Mouse (Mus musculus) ovary, postnatal 36 days (tissue): ENCODE measurements around the gene Dennd2a.

Source experiments
- DNase-seq: peaks from one replicate; pipeline ENCODE4 v3.0.0; 2022; ENCODE audit warnings: low spot score, mixed read lengths

The Dennd2a gene

DNA sequence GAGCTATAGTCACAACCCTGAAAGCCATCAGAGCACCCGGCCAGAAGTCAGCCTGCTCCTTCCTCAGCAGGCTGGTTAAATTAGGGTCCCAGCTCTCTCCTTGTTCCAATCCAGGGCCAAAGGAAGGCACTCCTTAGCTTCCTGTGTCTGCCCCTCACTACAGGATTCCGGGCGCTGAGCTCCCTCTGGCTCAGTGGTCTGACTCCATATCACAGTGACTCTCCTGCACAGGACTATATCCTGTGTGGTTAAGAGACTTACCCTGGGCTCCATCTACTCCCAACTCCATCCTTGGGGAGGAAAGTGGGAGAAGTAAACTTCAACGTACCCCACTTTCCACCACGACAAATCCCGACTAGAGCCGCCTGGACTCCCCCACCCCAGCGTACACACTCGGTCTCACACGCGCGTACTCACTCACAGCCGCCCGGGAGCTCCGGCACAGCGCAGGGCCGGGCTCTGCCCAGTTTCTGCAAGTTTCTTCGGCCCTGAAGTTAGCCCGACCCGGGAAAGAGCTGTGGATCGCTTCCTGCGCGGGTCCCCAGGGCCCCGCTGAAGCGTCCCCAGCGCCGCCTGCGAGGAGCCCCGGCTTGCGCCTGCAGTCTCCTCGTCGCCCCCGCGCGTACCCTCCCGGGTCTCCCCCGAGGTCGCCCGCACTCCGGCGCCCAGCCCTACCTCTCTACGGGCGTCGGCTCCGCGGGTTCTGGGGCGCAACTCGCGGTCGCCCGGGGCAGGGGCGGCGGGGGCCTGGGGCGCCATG, 587 bp downstream of the Dennd2a start:
- peak; percentile 61 for DNase-seq

DNA sequence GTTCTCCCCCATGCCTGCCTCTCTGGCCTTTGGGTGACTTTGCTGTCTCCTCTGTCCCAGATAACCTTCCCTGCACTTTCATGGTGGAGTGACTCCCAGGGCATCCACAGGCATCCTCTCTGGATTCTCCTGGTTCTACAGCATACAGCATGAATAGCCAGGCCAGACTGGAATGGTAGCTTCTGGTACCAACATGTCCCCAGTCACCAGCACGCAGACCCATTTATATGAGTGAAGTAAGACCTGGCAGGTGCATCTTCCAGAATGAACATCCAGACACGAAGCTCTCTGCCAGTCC, 2.1 kb downstream of the Dennd2a start:
- DNase-seq = no peak

DNA sequence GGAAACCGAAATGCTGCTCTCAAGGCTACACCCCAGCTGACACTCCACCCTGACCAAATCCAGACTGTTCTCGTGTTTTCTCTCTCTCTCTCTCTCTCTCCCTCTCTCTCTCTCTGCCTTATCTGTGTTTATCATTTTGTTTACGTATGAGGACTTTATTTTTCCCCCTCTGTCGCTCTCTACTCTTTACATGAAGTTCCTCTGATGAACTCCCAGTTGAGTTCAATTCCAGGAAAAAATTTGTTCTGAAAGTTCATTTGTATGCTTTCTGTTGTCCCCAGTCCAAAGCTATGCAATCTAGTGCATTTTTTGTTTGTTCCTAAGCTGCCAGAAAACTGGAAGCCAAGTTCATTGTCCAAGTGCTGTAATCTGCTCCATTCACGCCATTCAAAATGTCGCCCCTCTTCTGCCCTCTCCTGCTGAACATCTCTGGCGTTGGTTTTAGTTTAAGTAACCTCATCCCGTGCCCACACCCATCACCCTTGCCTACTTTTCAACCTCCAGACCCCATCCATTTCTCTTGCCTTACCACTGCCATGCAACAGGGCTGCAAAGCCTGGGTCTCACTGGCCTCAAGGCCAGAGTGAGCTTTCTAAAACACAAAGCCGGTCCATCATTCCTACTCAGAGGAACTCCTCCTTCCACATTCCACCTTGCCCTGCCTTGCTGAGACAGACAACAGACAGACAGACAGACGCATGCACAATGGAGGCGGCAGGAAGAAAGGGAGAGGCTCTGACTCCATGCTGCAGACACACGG, 2.6 kb downstream of the Dennd2a start:
- DNase-seq = no peak

DNA sequence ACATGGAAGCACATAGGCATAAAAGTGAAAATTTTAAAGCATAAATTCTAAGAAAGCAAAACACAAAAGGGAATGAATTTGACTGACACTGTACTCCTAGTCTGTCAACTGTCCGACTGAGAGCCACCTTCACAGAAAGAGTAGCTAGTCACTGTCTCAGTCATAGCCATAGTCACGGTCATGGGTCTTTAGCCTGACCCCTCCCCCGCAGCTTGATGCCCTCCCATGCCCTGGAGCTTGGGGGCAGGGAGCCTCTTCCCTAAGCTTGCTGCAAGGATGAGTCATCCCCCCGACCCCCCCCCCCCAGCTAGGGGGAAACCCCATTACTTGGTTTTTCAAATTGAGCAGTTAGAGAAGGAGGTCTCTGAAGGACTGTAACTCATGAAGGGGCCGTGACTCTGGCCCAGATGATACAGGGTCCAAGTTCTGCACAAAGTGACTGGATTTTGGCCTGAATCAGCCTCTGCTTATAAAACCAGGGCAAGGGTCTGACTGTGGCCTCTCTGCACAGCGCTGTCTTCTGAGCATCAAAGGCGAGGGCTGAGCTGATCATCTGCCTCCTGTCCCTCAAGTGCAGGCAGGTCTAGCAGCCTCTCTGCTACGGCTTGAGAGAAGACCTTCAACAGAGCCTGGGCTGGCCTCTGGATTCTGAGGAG, 5.6 kb downstream of the Dennd2a start:
- no peak for DNase-seq

DNA sequence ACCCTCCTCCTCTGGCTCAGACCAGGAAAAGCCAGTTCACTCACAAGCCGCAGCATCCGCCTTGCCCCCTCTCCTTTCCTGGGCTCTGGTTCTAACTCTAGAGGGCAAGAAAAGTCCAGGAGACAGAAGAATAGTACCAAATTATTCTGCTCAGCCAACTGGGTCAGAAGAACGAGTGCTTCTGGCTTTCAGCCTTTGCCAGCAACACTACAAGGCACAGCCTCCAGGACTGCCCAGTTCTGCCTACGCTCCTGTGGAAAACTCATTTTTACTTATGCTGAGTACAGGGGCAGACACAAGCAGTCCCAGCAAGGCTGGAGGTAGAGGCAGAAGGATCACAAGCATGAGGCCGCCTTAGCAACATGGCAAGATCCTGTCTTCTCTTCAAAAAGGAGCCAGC, 9.6 kb downstream of the Dennd2a start:
- no peak for DNase-seq

DNA sequence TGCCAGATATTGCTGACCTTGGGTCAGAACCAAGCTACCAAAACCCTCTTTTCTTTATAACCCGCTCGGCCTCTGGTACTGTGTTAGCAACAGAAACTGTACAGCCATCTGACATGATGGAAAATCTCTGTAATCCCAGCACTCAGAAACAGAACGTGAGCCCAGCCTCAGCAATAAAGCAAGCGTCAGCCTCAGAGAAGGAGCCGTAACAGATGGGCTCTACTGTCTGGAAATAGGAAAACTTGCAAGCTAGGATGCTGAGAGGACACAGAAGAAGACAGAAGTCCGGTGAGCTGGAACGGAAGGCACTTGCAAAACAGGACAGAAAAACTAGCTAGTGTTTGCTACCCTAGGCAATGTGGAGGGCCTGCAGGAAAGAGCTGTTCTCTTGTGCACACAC, 12.2 kb downstream of the Dennd2a start:
- DNase-seq = no peak

DNA sequence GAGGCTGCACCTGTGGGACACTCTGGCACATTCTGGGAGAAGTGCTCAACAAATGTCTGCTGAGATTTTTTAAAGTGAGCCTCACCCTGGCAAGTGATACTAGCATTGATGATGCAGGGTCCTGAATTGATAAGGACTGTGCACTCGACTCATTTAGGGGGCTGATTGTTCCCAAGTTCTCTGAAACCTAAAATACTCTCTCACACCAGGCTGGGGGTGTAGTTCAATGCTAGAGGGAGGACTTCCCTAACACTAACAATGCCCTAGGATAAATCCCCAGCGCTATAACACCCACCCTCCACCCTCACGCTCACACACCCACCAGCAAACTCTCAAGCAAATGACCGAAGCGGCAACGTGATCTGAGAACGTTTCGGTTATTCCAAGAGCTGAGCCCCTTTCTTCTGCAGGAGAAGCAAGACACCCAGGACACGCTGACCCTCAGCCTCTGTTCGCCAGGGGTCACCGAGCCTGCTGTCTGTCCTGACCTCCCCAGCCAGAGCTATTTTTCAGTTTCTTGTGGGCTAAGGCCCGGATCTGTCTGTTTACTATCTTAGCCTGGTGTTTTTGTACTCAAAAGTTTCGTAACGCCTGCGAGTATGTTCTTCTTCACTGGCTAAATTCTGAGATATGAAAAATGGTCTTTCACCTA, 13.8 kb downstream of the Dennd2a start:
- DNase-seq = peak; percentile 56

DNA sequence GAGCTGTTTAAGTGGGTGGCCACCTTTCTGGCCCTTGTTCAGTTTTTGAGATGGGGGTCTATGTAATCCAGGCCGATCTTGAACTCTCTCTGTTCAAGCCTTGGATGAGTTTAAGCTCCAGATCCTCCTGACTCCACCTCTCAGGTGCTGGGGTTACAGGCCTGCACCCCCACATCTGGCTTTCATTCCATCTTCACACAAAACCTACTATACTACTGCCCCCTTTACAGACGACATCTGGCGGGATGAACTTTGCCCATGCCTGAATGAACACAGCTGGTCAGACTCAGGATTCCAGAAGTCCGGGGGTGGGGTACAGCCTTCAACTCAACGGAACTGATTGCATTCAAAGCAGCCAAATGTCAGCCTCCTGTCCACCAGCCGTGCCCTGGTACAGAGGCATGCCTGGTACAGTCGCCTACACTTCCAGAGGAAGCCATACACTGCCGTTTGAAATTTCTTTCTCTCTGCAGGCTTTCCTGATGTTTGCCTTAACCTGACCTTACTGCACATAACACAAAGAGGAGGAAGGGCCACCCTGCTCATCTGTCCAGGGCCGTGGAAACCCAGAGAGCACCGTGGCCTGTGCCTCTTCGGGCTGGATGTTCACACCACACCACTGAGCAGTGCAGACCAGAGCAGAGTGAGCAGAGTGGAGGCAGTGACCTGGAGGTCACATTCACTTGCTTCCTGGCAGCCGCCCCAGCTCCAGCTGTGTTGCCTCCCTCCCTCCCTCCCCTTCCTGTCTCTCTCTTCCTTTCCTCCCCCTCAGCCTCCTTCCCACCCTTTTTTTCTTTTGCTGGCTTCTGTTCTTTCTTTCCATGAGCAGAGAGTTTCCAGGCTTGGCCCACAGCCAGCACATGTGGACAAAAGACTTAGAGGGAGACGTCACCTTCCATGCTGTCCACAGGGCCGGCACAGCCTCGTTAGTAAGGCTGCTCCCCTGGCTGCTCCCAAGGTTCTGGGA, 14.8 kb downstream of the Dennd2a start:
- DNase-seq = peak; percentile 72

DNA sequence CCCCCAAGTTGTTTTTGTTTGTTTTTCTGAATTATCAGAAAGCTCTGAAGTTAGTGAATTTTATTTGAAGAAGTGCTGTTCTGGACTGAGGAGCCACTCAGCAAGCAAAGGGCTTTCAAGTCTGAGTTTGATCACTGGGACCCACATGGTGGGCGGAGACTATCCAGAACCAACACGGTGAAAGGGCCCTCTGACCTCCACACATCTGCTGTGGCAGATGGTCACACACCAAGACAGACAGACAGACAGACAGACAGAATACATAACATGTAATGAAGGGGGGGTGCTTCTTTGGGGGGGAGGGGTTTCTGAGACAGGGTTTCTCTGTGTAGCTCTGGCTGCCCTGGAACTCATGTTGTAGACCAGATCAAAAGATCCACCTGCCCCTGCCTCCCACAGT, 17.1 kb downstream of the Dennd2a start:
- no peak for DNase-seq

DNA sequence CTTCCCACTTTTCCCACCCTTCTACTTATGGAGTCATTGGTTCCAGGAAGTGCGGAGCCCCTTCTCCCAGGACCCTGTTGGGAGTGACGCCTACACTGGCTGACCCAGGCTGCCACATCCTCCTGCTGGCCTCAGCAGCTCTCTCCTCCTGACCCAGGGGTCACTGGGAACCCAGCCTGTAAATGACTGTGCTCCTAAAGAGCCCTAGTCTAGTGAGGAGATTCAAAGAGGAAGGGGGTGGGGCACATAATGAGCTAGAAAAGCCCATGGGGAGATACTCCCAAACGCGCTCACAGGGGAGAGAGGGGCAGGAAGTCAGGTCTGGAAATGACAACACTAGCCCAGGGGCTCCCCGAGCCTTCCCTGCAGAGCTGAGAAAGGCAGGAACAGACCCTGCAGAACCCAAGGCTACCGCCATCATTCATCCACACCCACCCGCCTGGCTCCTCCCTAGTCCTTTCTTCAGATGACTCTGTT, 17.9 kb downstream of the Dennd2a start:
- no peak for DNase-seq

DNA sequence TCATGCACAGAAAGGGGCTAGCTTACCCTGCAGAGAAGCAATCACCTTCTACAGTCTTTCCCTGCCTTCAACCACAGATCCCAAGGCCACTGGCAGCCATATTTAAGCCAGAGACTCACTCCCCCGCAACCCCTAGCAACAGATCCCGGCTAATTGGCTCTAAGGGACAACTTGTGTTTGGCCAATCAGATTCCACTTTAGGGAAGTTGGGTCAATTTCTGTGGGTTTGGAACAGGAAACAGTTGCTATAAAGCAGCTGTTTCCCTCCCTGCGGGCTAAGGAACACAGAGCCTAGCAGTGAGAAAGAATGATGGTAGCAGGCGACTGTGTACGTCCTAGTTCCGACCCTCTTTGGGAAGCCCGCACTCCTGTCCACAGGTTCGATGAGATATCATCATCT, 19.4 kb downstream of the Dennd2a start:
- no peak for DNase-seq

DNA sequence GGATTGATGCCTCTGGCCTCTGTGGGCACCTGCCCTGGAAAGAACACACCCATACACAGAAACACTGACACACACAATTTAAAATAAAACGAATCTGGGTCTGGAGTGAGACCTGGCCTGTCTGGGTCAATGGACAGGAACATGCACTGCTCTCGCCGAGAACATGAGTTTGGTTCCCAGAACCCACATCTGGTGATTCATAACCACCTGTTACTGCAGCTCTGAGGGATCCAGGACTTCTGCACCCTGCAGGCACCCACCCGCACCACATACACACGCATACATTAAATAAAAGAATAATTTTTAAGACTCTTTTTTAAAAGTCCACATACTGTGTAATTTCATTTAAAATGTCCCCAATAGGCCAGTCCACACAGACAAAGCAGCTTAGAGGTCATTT, 20.4 kb downstream of the Dennd2a start:
- no peak for DNase-seq

DNA sequence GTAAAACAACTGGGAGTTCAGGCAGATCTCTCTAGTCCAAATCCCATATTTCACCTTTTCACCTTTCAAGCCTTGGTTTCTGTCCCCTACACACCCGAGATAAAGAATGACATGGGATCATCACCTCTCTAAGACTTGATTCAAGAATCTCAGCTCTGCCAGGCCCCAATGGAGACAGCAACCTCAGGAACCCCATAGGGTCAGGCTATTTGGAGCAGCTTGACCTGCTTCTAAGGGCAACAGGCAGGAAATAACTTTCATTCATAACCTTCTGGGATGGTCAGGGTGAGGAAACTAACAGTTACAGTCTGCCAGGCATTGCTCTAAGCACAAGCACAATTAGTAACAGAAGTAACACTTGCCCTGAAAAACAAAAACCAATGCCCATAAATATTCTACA, 21.0 kb downstream of the Dennd2a start:
- no peak for DNase-seq

DNA sequence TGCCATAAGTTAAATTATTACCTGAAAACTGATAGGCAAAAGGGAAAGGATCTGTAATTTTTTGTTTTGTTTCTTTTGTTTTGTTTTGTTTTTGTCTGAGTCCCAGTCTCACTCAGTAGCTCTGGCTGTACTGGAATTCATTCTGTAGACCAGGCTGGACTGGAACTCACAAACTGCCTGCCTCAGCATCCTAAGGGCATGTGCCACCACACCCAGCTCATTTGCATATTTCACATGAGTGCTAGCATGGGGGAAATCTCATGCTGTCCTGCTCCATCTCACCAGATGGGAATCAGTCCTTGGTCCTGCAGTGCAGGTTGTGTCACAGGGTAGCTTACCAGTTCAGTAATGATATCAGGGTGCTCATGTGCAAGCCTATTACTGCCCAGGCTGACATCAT, 22.7 kb downstream of the Dennd2a start:
- DNase-seq = no peak

DNA sequence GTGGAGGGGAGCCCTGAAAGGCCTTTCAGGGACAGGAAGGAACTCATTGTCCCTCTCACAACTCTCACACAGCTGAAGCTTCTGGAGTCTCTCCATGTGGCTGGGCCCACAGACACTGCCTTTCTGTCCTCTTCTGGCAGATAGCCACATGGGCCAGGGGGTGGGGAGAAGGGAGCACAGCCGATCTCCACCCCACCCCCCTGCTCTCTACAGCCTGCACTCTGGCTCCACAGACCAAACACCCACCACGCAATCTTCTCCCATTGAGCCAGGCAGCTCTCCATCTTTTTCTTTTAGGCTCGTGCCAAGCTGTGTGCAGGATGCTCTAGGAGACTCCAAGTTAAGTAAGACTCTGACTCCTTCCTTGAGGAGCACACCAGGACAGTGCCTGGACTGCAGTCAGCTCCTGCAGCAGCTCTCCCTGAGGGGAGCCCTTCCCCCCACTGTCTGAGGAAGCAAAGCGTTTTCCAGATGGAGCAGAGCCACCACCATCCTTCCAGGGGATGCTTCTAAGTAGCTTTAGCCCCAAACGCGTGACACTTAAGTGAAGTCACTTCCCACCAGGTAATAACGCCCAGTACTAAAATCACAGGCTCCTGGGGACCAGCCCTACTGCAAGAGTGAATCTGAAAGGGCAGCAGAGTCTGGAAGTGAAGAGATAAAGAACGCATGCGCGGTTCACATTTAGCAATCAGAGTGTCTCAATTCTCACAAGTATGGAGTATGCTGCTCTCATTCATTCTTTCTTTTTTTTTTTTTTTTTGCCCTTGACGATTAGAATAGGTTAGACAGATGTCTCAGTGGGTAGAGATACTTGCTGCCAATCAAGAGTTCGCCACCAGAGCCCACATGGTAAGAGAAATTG, 28.8 kb downstream of the Dennd2a start:
- peak; percentile 50 for DNase-seq

DNA sequence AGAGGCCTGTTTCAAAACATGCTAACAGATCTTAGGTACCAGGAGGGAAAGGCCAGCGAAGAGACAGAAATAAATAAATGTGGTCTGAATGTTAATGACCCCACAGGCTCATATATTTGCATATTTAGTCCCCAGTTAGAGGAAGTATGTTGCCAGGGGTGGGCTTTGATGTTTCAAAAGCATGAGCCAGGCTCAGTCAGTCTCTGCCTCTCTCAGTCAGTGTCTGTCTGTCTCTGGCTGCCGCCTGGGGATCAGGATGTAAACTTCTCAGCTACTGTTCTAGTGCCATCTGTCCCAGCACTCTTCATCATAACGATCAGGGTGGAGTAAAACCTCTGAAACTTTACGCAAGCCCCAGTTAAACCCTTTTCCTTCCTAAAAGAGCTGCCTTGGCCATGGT, 29.9 kb downstream of the Dennd2a start:
- no peak for DNase-seq

DNA sequence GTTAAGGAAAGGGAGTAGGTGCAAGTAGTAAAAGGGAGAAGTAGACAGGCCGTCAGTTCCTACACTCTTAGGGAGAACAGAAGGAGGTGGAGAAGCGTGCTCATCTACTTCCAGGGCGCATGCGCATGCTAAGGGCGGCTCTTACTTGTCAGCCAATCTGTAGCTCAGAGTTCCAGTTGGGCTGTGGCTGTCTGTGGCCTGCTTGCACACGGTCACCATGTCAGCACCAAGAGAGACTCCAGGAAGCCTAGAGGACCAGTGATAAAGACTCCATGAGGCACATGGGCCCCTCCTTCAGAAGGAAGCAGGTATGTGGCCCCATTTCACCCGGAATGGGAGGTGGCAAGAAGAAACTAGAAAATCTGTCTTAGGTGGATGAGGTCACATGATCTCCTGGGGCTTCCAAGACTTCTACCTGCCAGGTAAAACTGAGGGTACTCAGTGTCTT, 30.3 kb downstream of the Dennd2a start:
- no peak for DNase-seq

DNA sequence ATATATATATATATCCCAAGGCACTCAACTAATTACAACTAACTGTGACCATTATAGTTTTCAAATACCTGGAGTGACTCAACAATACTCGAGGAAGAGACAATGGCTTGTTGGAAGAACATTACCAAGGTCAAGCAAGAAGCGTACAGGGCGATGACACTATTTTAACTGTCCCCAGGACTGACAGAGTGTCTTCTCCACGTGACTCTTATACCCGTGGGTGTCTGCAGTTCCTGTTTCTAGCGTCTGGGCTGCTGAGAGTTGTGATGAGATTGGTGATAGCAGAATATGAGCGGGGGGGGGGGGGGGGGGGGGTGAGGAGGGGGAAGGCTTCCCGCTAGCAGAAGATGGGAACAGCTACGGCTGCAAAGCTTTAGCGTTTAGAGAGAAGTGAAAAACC, 30.9 kb downstream of the Dennd2a start:
- DNase-seq = no peak

DNA sequence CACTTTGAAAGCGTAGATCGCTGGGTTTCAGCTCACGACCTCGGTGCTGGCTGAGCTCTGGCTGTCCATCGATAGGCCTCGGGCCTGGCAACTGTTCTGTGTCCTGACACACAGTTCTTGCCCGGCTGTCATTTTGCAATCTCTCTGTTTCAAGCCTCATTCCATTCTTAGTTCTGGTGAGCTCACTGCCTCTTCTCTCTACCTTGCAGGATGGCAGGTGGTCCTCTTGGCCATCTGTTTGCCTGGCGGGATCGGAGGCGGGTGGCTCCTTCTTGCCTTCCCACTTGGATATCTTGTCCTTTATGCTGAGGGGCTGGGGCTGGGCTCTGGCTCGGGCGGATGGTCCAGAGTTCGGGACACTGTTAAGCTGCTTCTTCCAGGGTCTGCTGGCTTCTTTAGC, 34.5 kb downstream of the Dennd2a start:
- no peak for DNase-seq

DNA sequence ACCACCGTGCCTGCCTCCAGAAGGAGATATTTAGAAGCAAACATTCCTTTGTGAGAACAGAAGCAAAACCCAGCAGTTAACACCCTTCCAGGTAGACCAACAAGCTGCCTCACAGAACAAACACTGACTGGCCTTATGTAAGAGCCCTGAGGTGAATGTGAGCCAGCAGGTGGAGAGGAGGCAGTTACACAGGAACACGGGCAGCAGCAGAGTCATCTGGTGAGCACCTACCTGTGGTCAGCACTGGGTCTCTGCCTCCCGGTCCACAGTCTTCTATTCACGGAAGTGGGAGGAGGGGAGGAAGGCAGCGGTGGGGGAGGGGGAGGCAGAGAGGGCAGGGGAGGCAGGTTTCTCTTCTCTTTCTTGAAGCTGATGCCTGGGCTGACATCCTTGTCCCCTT, 35.2 kb downstream of the Dennd2a start:
- DNase-seq = no peak

DNA sequence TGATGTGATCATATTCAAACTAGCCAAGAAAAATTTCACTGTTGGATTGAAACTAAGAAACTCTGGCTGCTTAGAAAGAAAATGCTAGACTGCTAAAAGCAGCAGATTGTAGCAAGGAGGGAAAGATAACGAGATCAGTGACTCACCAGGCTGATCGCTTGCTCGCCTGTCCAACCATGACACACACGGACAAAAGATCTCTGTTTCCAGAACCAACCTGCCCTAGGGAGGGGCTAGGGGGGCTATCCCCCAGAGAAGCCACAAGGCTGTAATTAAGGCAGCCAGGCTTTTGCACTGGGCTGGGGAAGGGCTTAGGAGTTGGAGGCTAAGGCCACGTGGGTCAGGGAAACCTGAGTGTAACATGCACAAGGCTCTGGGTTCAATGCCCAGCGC, 41.9 kb downstream of the Dennd2a start:
- DNase-seq = no peak
